Comparison of ENCODE assay signal across 28 mouse cellular contexts in the genomic region with DNA sequence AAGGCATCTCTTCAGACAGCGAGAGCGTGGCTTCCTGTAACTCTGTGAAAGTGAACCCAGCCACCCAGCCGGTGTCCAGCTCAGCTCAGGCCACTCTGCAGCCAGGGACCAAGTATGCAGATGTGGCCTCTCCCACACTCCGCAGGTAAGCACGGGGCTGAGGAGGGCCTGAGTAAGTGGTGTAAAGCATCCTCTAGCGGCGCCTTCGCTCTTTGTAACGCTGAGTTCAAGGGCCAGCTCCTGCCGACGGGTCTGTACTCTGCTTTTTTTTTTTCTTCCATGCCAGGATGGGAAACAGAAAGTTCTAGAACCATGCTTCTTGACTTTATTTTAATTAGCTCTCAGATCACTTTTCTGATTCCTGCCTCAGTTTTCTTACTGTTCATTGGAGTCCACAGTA.
DNase-seq lines count a peak whose midpoint lies in the region; TF ChIP-seq lines count a peak whose summit lies in the region.
"Had no signal": no experiment of that assay in that cellular context is flagged by ENCODE, and none has a peak within 500 bp of the region (broad histone marks: within the 10 kb centered on the region; RNA-seq: fewer than 3 reads in every experiment).

No protein-coding gene starts in this region.

- peak; percentile 59 to 60 for DNase-seq in lung, adult 18-20 months
- DNase-seq in lung, postnatal 10 days = no peak
- peak; percentile 37 for DNase-seq in lung, postnatal 14 days
- DNase-seq in lung, postnatal 4 days = peak; percentile 39 to 74
- no peak for DNase-seq in gastrocnemius, postnatal 14 days
- DNase-seq in adrenal gland, postnatal 10 days = no peak
- DNase-seq: adrenal gland, adult 8-10 months; adrenal gland, postnatal 36 days; B cell, adult 2 months; cerebellum, adult 11 months; cerebellum, adult 2 months; cerebellum, adult 9-11 months; cerebellum, postnatal 25 days; embryo, embryonic 11 days; gastrocnemius, postnatal 36 days; heart, adult 2 months; heart, postnatal 10 days; heart, postnatal 36 days had no signal

- H3K36me3 ChIP-seq in ES-Bruce4 (ENCODE audit: control insufficient read depth, insufficient read depth, low read length, poor library complexity, severe bottlenecking) = peaks cover 3% of the 10 kb centered on the region; the same call in 1 of the 2 replicates
- H3K36me3 ChIP-seq: forebrain, embryonic 12.5 days; forebrain, embryonic 15.5 days had no signal

- no peak for TF ChIP-seq EP300 in ES-Bruce4 (IDR thresholded peaks at IDR 0.05; ENCODE audit: insufficient read depth, low read depth, low read length)

- no peak for TF ChIP-seq POLR2A in ES-Bruce4 (IDR thresholded peaks at IDR 0.05; ENCODE audit: insufficient read depth, low read length)

- H3K27me3 ChIP-seq in ES-Bruce4 (ENCODE audit: control insufficient read depth, insufficient read depth, low read length, poor library complexity, severe bottlenecking) = no peaks in the 10 kb centered on the region
- H3K27me3 ChIP-seq: embryonic facial prominence, embryonic 13.5 days; forebrain, embryonic 15.5 days; heart, embryonic 15.5 days; hindbrain, embryonic 13.5 days had no signal

- TF ChIP-seq CTCF in ES-Bruce4 (IDR thresholded peaks at IDR 0.05; ENCODE audit: low read depth, low read length) = peak; percentile 2

- H3K4me3 ChIP-seq in ES-Bruce4 (ENCODE audit: low read depth, low read length) = no peak overlapping the region
- H3K4me3 ChIP-seq: embryonic facial prominence, embryonic 10.5 days; embryonic facial prominence, embryonic 13.5 days; erythroblast, embryonic 14.5 days; forebrain, embryonic 12.5 days; forebrain, embryonic 15.5 days; heart, adult 2 months; heart, embryonic 10.5 days; heart, embryonic 15.5 days; hindbrain, embryonic 10.5 days; hindbrain, embryonic 13.5 days had no signal

- H3K4me1 ChIP-seq in ES-Bruce4 (ENCODE audit: control insufficient read depth, insufficient read depth, low read length) = peaks cover 2% of the 10 kb centered on the region

- H3K9me3 ChIP-seq in ES-Bruce4 (replicated peaks; ENCODE audit: control insufficient read depth, insufficient read depth, low read length, poor library complexity, severe bottlenecking) = no peaks in the 10 kb centered on the region
- H3K9me3 ChIP-seq: embryonic facial prominence, embryonic 10.5 days; embryonic facial prominence, embryonic 13.5 days; forebrain, embryonic 12.5 days; forebrain, embryonic 15.5 days; heart, embryonic 10.5 days; heart, embryonic 15.5 days; hindbrain, embryonic 10.5 days; hindbrain, embryonic 13.5 days had no signal

- no peak overlapping the region for H3K27ac ChIP-seq in ES-Bruce4 (ENCODE audit: insufficient read depth, low read length)
- H3K27ac ChIP-seq: embryonic facial prominence, embryonic 10.5 days; embryonic facial prominence, embryonic 13.5 days; forebrain, embryonic 12.5 days; forebrain, embryonic 15.5 days; heart, adult 2 months; heart, embryonic 10.5 days; heart, embryonic 15.5 days; hindbrain, embryonic 10.5 days; hindbrain, embryonic 13.5 days had no signal

- H3K9ac ChIP-seq in ES-Bruce4 (ENCODE audit: low read depth, poor library complexity, severe bottlenecking) = no peak overlapping the region
- H3K9ac ChIP-seq: embryonic facial prominence, embryonic 13.5 days; forebrain, embryonic 12.5 days; forebrain, embryonic 15.5 days; heart, embryonic 15.5 days; hindbrain, embryonic 13.5 days had no signal

- intact Hi-C loops in gastrocnemius, postnatal 14 days (cut with DNase I; ENCODE audit: low total_unique reads) = no loop called here

Comparison
In these comparisons a context has a peak if more than half of its experiments do, and no peak if none do; other contexts are left out.
1. DNase-seq: peak in lung, adult 18-20 months (2 of 2), lung, postnatal 14 days (single experiment) and lung, postnatal 4 days (2 of 2); none in lung, postnatal 10 days (single experiment), gastrocnemius, postnatal 14 days (single experiment) and adrenal gland, postnatal 10 days (single experiment).